Mouse (Mus musculus) lung, embryonic 14.5 days (tissue): ENCODE data around the gene Pgbd1. TPM values are rescaled to one million over a fixed set of nuclear protein-coding genes. Genes with fewer than 3 reads are reported as not detected.
"Not testable (repeated sequence)": the region's sequence is repeated elsewhere in the genome, so short reads cannot be mapped to it uniquely, and the experiment has no call there.

Experiments used
- ATAC-seq: fragments of 200-750 bp; cut with Nextera tagmentation; 2 replicates; pipeline ENCODE4 v1.8.0; 2017; ENCODE audit warnings: mild to moderate bottlenecking, moderate TSS enrichment, moderate library complexity; ENCODE audit not compliant: insufficient read depth
- DNase-seq: peaks from one replicate; pipeline ENCODE4 v3.0.0-alpha.2; 2015
- H3K27ac ChIP-seq: fragments of 300-500 bp; sonication (generic); 2 replicates; pipeline ENCODE4 v1.5.1; 2014; ENCODE audit warnings: low read depth, mild to moderate bottlenecking, moderate library complexity
- H3K27me3 ChIP-seq: fragments of 300-500 bp; sonication (generic); 2 replicates; pipeline ENCODE4 v1.6.1; 2014; ENCODE audit warnings: low read length, control low read depth; ENCODE audit not compliant: insufficient read depth
- H3K36me3 ChIP-seq: fragments of 300-500 bp; sonication (generic); 2 replicates; pipeline ENCODE4 v1.6.1; 2014; ENCODE audit warnings: control low read depth; ENCODE audit not compliant: insufficient read depth
- H3K4me1 ChIP-seq: fragments of 300-500 bp; sonication (generic); 2 replicates; pipeline ENCODE4 v1.6.1; 2014; ENCODE audit warnings: antibody characterized with exemption, control low read depth; ENCODE audit not compliant: insufficient read depth
- H3K4me2 ChIP-seq: fragments of 300-500 bp; sonication (generic); 2 replicates; pipeline ENCODE4 v1.6.1; 2014; ENCODE audit warnings: mild to moderate bottlenecking
- H3K4me3 ChIP-seq: fragments of 300-500 bp; sonication (generic); 2 replicates; pipeline ENCODE4 v1.5.1; 2014; ENCODE audit warnings: low read depth, low read length
- H3K9ac ChIP-seq: fragments of 300-500 bp; sonication (generic); 2 replicates; pipeline ENCODE4 v1.6.1; 2014
- H3K9me3 ChIP-seq: fragments of 300-500 bp; sonication (generic); 2 replicates; pipeline ENCODE4 v1.6.1; 2016; ENCODE audit warnings: low read depth, low read length, control low read depth
- CTCF ChIP-seq: IDR thresholded peaks from 2 replicates; pipeline ENCODE4 v1.5.1; 2016; ENCODE audit warnings: antibody characterized with exemption, low read depth
- WGBS: fragments of 180-500 bp; shearing (Covaris S2); extraction: QIAGEN DNeasy Blood & Tissue Kit; methylation state at CpG from one replicate; pipeline ENCODE4 v1.1.7; 2014; 5-methylcytosine and 5-hydroxymethylcytosine counted together
- polyA plus RNA-seq: library from polyadenylated mRNA; unstranded; fragments of >200 nt; fragmentation: Nextera tagmentation; extraction: Ambion mirVana; gene quantifications from 2 replicates; pipeline ENCODE4 v1.2.1, GENCODE M21; 2014

The Pgbd1 gene
- polyA plus RNA-seq, 1 experiment from 2014 or later: 2.3 TPM

GRCm38 (mm10) chr13:21467336-21467735 is 26.5 kb upstream of the Pgbd1 start:
- Histone ChIP-seq H3K9ac (no peak overlapping the region), H3K36me3 (no peaks in the 10 kb centered on the region), H3K4me3 (no peak overlapping the region), H3K27ac (no peak overlapping the region), H3K27me3 (no peaks in the 10 kb centered on the region), H3K4me1 (no peaks in the 10 kb centered on the region), H3K9me3 (no peaks in the 10 kb centered on the region), H3K4me2 (no peak overlapping the region)
- WGBS: 83% methylated on average over 10 of the region's 10 CpGs
- no peak for DNase-seq
- ATAC-seq: no peak
- no peak for TF ChIP-seq CTCF

DNA sequence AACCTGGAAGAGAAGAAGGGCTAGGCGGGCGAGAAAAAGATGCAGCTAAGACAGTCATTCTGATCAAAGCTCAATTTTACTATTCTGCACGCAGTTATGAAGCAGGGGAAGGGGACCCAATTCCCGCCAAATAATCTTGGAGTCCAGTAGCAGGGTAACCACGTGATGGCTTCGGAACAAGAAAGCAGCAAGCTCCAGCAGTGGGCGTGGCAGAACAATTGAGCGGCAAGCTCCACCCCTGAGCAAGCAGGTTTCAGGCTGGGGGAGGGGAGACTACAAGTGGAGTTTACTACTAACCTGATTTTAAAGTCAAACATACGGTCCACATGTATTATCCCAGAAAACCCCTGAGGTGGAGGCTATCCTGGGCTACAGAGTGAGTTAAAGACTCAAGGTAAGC is 21.7 kb upstream of the Pgbd1 start:
- WGBS: 49% methylated on average over 9 of the region's 9 CpGs
- not testable (repeated sequence) for H3K9me3 ChIP-seq, ATAC-seq, DNase-seq, H3K27ac ChIP-seq, H3K4me3 ChIP-seq, H3K27me3 ChIP-seq, H3K36me3 ChIP-seq, H3K4me1 ChIP-seq, H3K9ac ChIP-seq, H3K4me2 ChIP-seq

DNA sequence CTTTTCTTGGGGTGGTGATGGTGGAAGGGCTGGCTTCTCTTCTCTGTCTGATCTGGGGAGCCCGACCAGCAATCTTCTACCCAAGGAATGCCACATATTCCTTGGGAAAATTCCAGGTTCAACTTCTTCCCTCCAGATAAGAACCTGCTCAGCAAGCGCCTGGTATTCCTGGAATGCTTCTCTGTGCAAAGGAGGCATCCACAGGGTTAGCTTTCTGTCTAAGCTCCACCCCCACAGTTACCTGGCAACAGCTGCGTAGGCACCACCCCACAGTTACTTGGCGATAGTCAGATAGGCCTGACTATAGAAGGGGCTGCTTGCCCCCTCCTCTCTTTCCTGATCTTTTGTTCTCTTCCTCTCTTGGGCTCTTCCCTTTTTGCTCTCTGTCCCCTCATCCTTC is 15.5 kb upstream of the Pgbd1 start:
- no peak for TF ChIP-seq CTCF
- Histone ChIP-seq H3K9me3 (no peaks in the 10 kb centered on the region), H3K9ac (no peak overlapping the region), H3K27ac (peak overlapping the region; percentile 70), H3K36me3 (peaks cover 4% of the 10 kb centered on the region; the same call in 1 of the 2 replicates), H3K4me2 (0 out of 2 replicates have a peak overlapping the region, but pooled peaks have one; percentile 22), H3K4me3 (no peak overlapping the region), H3K4me1 (peaks cover 3% of the 10 kb centered on the region; the same call in 1 of the 2 replicates), H3K27me3 (no peaks in the 10 kb centered on the region)
- DNase-seq: peak; percentile 76
- 8% methylated on average over 4 of the region's 4 CpGs for WGBS
- ATAC-seq: peak; percentile 86; the same call in 1 of the 2 replicates

DNA sequence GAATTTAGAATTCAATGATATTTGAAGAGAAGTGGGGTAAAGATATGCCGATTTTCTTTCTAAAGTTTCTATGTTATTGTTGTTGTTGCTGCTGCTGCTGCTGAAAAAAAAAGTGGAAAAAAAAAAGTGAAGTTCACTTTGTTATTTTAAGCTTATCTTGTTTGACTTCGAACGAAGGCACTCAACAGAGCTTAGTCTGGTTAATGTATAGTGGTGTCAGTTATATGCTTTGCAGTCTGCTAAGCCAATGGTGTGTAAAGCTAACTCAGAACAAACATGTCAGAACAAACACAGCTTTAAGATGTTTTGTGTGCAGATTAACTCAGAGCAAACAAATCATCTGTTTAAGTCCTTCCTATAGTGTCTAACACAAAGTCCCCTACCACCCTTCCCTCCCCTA is 13.3 kb upstream of the Pgbd1 start:
- H3K27me3 ChIP-seq: no peaks in the 10 kb centered on the region
- H3K27ac ChIP-seq: no peak overlapping the region
- H3K9me3 ChIP-seq: no peaks in the 10 kb centered on the region
- no peak overlapping the region for H3K9ac ChIP-seq
- ATAC-seq (no peak), DNase-seq (no peak)
- peak overlapping the region; percentile 81 for H3K4me2 ChIP-seq
- TF ChIP-seq CTCF: no peak
- no peak overlapping the region for H3K4me3 ChIP-seq
- H3K36me3 ChIP-seq: peaks cover 13% of the 10 kb centered on the region
- WGBS: 48% methylated on average over 3 of the region's 3 CpGs
- H3K4me1 ChIP-seq: peaks cover 3% of the 10 kb centered on the region; the same call in 1 of the 2 replicates

GRCm38 (mm10) chr13:21453449-21453848 is 12.6 kb upstream of the Pgbd1 start, which contains the start of gene Zscan26:
Zscan26 (minus strand) TSS chr13:21453730.
- peak within 1 kb of the TSS; percentile 72 for H3K4me3 ChIP-seq
- 0% methylated on average over 23 of the region's 23 CpGs for WGBS
- H3K36me3 ChIP-seq: peaks cover 20% of the 10 kb centered on the region
- peak; percentile 91 for ATAC-seq
- H3K4me2 ChIP-seq: peak within 1 kb of the TSS; percentile 81
- no peak for TF ChIP-seq CTCF
- H3K9me3 ChIP-seq: no peaks in the 10 kb centered on the region
- no peaks in the 10 kb centered on the region for H3K27me3 ChIP-seq
- H3K27ac ChIP-seq: peak within 1 kb of the TSS; percentile 79
- H3K9ac ChIP-seq: peak within 1 kb of the TSS; percentile 80
- peaks cover 3% of the 10 kb centered on the region; the same call in 1 of the 2 replicates for H3K4me1 ChIP-seq
- DNase-seq: peak; percentile 94

DNA sequence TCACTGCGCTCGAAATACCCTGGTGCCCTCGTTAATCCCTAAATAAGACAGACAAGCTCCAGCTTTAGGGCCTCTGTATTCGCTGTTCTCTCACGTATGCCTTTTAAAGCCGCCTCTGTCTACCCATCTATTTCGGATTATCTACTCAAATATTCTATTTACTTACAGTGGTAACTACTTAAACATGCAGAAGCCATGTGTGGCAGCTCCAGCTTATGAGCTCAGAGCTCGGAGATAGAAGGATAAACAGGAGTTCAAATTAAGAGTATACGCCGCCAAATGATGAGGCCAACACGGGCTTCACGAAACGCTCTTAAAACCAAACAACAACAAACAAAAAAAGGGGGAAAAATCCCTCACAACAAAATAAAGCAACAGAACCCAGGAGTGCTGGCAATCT is 12.2 kb upstream of the Pgbd1 start:
- no peak for ATAC-seq
- 2% methylated on average over 13 of the region's 13 CpGs for WGBS

GRCm38 (mm10) chr13:21447856-21448614 is 7.2 kb upstream of the Pgbd1 start:
- H3K4me3 ChIP-seq: no peak overlapping the region
- DNase-seq (no peak), ATAC-seq (no peak)
- H3K4me2 ChIP-seq: no peak overlapping the region
- peaks cover 3% of the 10 kb centered on the region; the same call in 1 of the 2 replicates for H3K4me1 ChIP-seq
- no peak overlapping the region for H3K9ac ChIP-seq
- H3K27me3 ChIP-seq: no peaks in the 10 kb centered on the region
- no peaks in the 10 kb centered on the region for H3K9me3 ChIP-seq
- TF ChIP-seq CTCF: no peak
- no peak overlapping the region for H3K27ac ChIP-seq
- H3K36me3 ChIP-seq: peaks cover 72% of the 10 kb centered on the region
- WGBS: 68% methylated on average over 16 of the region's 16 CpGs

More for the DNA sequence above, 12.2 kb upstream of the Pgbd1 start:
- peak overlapping the region; percentile 81 for H3K4me2 ChIP-seq
- peaks cover 24% of the 10 kb centered on the region for H3K36me3 ChIP-seq
- DNase-seq: no peak
- peak overlapping the region; percentile 80 for H3K9ac ChIP-seq
- no peaks in the 10 kb centered on the region for H3K9me3 ChIP-seq
- H3K27ac ChIP-seq: peak overlapping the region; percentile 79
- H3K27me3 ChIP-seq: no peaks in the 10 kb centered on the region
- peaks cover 3% of the 10 kb centered on the region; the same call in 1 of the 2 replicates for H3K4me1 ChIP-seq
- peak overlapping the region; percentile 72 for H3K4me3 ChIP-seq
- no peak for TF ChIP-seq CTCF
